Mouse (Mus musculus) small intestine, adult 2 months (tissue): ENCODE measurements around the gene Tspear. TPM values are rescaled to one million over a fixed set of nuclear protein-coding genes. Genes with fewer than 3 reads are reported as not detected.
A peak's percentile ranks its signal among the peaks of the same experiment; 100 is the strongest.

Experiments
- H3K27ac ChIP-seq: fragments of 200-500 bp; 2 replicates; pipeline ENCODE4 v1.5.1; 2012; ENCODE audit warnings: low read depth, low read length, control low read depth, inconsistent platforms; ENCODE audit not compliant: insufficient read depth
- H3K27me3 ChIP-seq: fragments of 200-500 bp; 2 replicates; pipeline ENCODE4 v1.6.1; 2012; ENCODE audit warnings: mild to moderate bottlenecking, moderate library complexity, low read length, inconsistent platforms; ENCODE audit not compliant: control insufficient read depth, insufficient read depth
- H3K36me3 ChIP-seq: fragments of 200-500 bp; 2 replicates; pipeline ENCODE4 v1.6.1; 2012; ENCODE audit warnings: mild to moderate bottlenecking, low read length, control low read depth, inconsistent platforms; ENCODE audit not compliant: control insufficient read depth, insufficient read depth
- H3K4me1 ChIP-seq: fragments of 200-500 bp; 2 replicates; pipeline ENCODE4 v1.6.1; 2012; ENCODE audit warnings: low read length, inconsistent platforms, mixed read lengths; ENCODE audit not compliant: control insufficient read depth, insufficient read depth, insufficient read length
- H3K4me3 ChIP-seq: fragments of 200-500 bp; 2 replicates; pipeline ENCODE4 v1.5.1; 2012; ENCODE audit warnings: low read depth, mild to moderate bottlenecking, control low read depth, inconsistent platforms, low read length, moderate library complexity
- CTCF ChIP-seq: fragments of 200-500 bp; IDR thresholded peaks from 2 replicates; pipeline ENCODE4 v1.5.1; 2012; ENCODE audit warnings: low read depth, mild to moderate bottlenecking, control low read depth, inconsistent platforms, low read length, moderate library complexity, mixed read lengths; ENCODE audit not compliant: insufficient replicate concordance, insufficient read length; ENCODE audit errors: extremely low read depth
- POLR2A ChIP-seq: fragments of 200-500 bp; IDR thresholded peaks from 2 replicates; pipeline ENCODE4 v1.6.1; 2012; ENCODE audit warnings: low read depth, mild to moderate bottlenecking, control low read depth, inconsistent platforms, low read length, moderate library complexity
- WGBS: fragments of 180-500 bp; shearing (Covaris S2); methylation state at CpG from one replicate; pipeline ENCODE4 v1.1.7; 2018; 5-methylcytosine and 5-hydroxymethylcytosine counted together
- polyA plus RNA-seq: library from polyadenylated mRNA; depleted of rRNA; stranded (reverse); fragments of >200 nt; gene quantifications from 2 replicates; pipeline ENCODE4 v1.2.3, GENCODE M21; 2012

The Tspear gene
- polyA plus RNA-seq, 1 experiment = 0.33 TPM

DNA sequence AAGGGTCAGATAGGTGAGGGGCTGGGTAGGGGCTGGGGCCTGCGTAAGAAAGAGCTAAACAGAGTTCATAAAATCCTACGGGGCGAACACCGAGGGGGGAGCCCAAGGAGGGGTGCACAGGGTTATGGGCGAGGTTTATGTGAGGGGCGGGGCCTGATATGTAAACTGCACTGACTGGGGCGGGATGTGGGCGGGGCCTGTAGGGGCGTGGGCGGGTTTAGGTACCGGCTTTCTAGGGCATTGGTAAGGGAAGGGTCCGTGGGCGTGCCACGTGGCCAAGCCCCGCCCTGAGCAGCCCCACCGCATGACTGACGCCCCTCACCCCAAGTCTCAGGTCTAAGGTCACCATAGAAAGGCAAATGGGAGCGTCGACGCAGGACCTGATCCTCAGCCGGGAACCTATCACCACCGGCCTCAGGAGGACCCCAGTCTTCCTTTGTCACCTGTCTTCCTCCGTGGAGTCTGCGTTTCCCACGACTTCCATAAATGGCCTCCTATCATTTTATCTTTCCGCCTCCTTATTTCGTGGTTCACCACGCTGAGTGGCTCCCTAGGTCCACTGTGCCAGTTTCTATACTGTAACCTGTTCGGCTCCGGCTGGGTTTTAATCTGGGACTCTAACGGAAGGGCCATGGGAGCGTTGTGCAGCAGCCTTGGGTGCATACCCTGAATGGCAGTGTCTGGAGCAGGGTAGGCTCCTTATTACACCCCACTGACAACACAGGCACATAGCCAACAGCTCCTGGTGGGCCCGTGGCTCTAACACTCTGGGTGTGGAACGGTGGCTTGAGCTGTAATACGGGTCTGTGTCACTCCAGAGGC is 216.7 kb downstream of the Tspear start:
- peaks cover 14% of the 10 kb centered on the region for H3K27me3 ChIP-seq
- H3K27ac ChIP-seq = no peak overlapping the region
- 4% methylated on average over 35 of the region's 35 CpGs for whole genome bisulfite sequencing
- H3K4me1 ChIP-seq = peaks cover 15% of the 10 kb centered on the region
- H3K36me3 ChIP-seq = no peaks in the 10 kb centered on the region
- H3K4me3 ChIP-seq = peak overlapping the region; percentile 64
- TF ChIP-seq CTCF (no peak), POLR2A (no peak)

DNA sequence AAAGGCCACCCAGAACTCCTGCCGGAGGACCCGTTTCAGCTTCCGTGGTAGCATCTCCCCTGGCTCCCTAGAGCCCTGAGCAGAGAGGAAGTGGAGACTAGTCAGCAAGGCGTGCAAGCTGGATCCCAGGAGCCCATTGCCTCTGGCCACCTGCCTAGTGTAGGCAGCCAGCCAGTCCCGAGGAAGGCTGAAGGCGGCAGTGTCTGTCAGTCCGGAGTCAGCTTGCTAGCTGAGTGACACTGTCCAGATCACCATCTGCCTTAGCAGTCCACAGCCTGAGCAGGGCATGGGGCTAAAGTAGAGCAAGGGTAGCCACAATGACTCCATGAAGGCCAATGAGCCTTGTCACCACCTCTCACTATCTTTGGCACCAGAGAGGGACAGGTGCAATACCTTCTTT is 226.2 kb downstream of the Tspear start:
- 47% methylated on average over 7 of the region's 7 CpGs for WGBS
- Histone ChIP-seq H3K36me3 (no peaks in the 10 kb centered on the region), H3K27ac (no peak overlapping the region), H3K4me3 (no peak overlapping the region), H3K4me1 (no peaks in the 10 kb centered on the region), H3K27me3 (no peaks in the 10 kb centered on the region)
- TF ChIP-seq CTCF = no peak
- TF ChIP-seq POLR2A = no peak

DNA sequence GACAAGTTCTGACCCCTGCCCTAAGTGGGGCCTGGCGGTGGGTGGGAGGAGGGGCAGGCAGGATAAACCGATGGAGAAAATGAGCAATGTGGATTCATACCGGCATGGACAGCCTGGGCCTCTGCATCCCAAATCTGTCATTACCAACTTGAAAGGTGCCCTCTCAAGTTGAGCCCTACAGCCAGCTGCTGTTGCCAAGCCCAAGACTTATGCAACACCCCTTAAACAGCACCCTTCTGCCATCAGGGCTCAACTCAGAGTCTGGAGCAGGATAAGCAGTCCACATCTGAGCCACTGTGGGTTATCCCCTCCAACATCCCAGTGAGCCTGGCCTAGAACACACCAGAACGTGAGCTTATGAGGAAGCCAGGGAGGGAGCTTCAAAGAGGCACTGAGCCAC is 226.9 kb downstream of the Tspear start:
- Histone ChIP-seq H3K27ac (no peak overlapping the region), H3K4me3 (no peak overlapping the region), H3K36me3 (no peaks in the 10 kb centered on the region), H3K4me1 (no peaks in the 10 kb centered on the region), H3K27me3 (no peaks in the 10 kb centered on the region)
- TF ChIP-seq POLR2A (no peak), CTCF (no peak)
- 71% methylated on average over 4 of the region's 4 CpGs for WGBS

DNA sequence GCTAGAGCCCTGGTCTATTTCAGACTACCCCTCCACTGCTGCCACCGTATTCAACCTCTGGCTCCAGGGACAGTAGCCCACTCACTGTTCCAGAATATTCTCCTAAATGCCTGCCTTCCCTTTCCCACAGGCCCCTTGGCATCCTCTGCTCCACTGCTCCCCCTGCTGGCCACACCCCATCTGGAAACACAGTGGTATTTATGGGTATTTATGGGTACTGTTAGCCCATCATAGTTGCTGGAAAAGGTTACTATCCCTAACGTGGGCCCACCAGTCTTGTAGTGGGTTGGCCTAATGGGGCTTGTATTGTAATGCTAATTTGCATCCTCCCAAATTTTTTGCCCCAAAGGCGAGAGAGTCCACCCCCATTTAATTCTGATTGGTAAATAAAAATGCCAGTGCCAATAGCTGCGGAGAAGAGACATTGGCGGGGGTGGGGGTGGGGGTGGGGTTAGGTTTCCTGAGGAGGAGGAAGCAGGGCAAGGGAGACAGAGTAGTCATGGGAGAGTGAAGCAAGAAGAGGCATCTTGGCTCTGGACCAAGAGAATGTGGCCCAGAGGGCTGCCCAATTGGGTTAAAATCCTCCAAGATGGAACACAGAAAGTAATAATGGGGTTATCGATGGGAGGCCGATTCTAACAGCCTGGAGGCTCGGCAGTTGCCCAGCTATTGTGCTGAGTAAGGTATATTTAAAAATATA is 230.4 kb downstream of the Tspear start:
- TF ChIP-seq CTCF (peak; percentile 85; the same call in 1 of the 2 replicates), POLR2A (no peak)
- Histone ChIP-seq H3K27ac (no peak overlapping the region), H3K36me3 (no peaks in the 10 kb centered on the region), H3K27me3 (no peaks in the 10 kb centered on the region), H3K4me3 (no peak overlapping the region), H3K4me1 (no peaks in the 10 kb centered on the region)
- WGBS = 65% methylated on average over 8 of the region's 8 CpGs

DNA sequence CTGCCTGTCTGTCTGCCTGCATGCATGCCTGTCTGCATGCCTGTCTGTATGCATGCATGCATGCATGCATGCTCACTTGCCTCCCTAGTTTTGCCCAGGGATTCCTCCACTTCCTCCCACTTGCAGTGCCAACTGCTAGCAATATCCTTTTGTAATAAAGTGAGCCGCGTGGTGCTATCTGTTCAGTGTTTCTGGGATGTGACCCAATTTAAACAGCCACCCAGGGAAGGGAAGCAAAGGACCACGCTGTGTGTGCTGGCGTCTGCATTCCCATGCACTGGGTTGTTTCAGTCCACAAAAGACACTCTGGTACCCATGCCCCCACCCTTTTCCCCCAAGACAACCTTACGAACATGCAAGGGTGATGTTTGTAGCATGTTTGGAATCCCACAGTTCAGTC is 234.6 kb downstream of the Tspear start:
- Histone ChIP-seq H3K4me1 (no peaks in the 10 kb centered on the region), H3K27me3 (no peaks in the 10 kb centered on the region), H3K27ac (no peak overlapping the region), H3K4me3 (no peak overlapping the region), H3K36me3 (no peaks in the 10 kb centered on the region)
- TF ChIP-seq POLR2A = no peak
- no peak for TF ChIP-seq CTCF
- 28% methylated on average over 5 of the region's 5 CpGs for WGBS

DNA sequence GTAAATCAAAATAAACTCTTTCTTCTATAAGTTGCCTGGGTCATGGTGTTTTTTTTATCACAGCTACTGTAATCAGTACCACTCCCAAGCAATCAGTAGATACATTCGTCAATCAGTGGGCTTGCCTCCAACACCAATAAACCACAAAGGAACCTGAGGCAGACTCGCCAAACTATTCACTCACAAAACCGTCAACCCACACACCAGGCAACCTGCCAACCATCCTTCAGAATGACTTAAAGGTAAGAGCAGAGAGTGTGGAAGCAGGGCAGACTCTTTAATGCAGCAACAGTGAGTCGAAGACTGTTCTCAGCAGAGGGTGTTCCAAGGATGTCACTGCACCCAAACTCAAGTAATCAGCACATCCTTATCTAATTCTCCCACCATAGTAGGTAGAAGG is 236.3 kb downstream of the Tspear start:
- WGBS = 22% methylated on average over 4 of the region's 4 CpGs
- no peaks in the 10 kb centered on the region for H3K27me3 ChIP-seq
- no peak overlapping the region for H3K27ac ChIP-seq
- H3K4me1 ChIP-seq = no peaks in the 10 kb centered on the region
- H3K4me3 ChIP-seq = no peak overlapping the region
- TF ChIP-seq CTCF (no peak), POLR2A (no peak)
- no peaks in the 10 kb centered on the region for H3K36me3 ChIP-seq

DNA sequence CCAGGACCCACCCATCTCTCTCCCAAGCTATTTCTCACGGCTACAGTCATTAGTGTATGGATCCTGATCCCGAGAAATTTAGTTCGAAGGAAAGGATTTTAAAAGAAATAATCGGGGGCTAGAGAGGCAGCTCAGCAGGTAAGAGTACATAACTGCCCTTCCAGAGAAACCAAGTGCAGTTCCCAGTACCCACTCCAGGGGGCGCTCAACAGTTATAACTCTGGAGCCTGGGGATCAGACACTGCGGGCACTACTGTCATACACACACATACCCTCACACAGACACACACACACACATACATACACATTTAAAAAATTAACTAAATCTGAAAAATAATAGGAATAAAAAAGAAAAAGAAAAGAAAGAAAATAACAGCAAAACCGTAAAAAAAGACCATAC is 239.8 kb downstream of the Tspear start:
- Histone ChIP-seq H3K27me3 (no peaks in the 10 kb centered on the region), H3K36me3 (no peaks in the 10 kb centered on the region), H3K4me1 (no peaks in the 10 kb centered on the region), H3K27ac (no peak overlapping the region), H3K4me3 (no peak overlapping the region)
- 24% methylated on average over 7 of the region's 7 CpGs for WGBS
- TF ChIP-seq CTCF (peak; percentile 60; the same call in 1 of the 2 replicates), POLR2A (no peak)
